Mouse (Mus musculus) embryonic facial prominence, embryonic 10.5 days (tissue): ENCODE results near the gene Krtap31-1. TPM values are rescaled to one million over a fixed set of nuclear protein-coding genes. Genes with fewer than 3 reads are reported as not detected.
"Not testable (repeated sequence)": the region's sequence is repeated elsewhere in the genome, so short reads cannot be mapped to it uniquely, and the experiment has no call there.

Source experiments
- DNase-seq: peaks from one replicate; pipeline ENCODE4 v3.0.0-alpha.2; 2017; ENCODE audit warnings: low spot score
- H3K27ac ChIP-seq: fragments of 300-500 bp; sonication (generic); replicated peaks from 2 replicates; pipeline ENCODE4 v1.5.1; 2016; ENCODE audit warnings: mild to moderate bottlenecking
- H3K27me3 ChIP-seq: fragments of 300-500 bp; sonication (generic); replicated peaks from 2 replicates; pipeline ENCODE4 v1.6.1; 2016; ENCODE audit warnings: low read depth, mild to moderate bottlenecking; ENCODE audit not compliant: poor library complexity, severe bottlenecking
- H3K36me3 ChIP-seq: fragments of 300-500 bp; sonication (generic); replicated peaks from 2 replicates; pipeline ENCODE4 v1.6.1; 2016; ENCODE audit warnings: mild to moderate bottlenecking, moderate library complexity
- H3K4me1 ChIP-seq: fragments of 300-500 bp; sonication (generic); 2 replicates; pipeline ENCODE4 v1.6.1; 2016
- H3K4me3 ChIP-seq: fragments of 300-500 bp; sonication (generic); 2 replicates; pipeline ENCODE4 v1.5.1; 2016; ENCODE audit warnings: mild to moderate bottlenecking, moderate library complexity
- H3K9me3 ChIP-seq: fragments of 300-500 bp; sonication (generic); 2 replicates; pipeline ENCODE4 v1.6.1; 2016; ENCODE audit warnings: mild to moderate bottlenecking
- WGBS: fragments of 180-500 bp; shearing (Covaris S2); methylation state at CpG from one replicate; pipeline ENCODE4 v1.1.7; 2016; 5-methylcytosine and 5-hydroxymethylcytosine counted together
- polyA plus RNA-seq: library from polyadenylated mRNA; unstranded; fragments of >200 nt; fragmentation: Nextera tagmentation; extraction: Ambion mirVana; gene quantifications from 2 replicates; pipeline ENCODE4 v1.2.1, GENCODE M21; 2016

The Krtap31-1 gene
- not detected in 2 replicates for polyA plus RNA-seq

- no peaks in the 10 kb centered on the region for H3K4me1 ChIP-seq
- H3K9me3 ChIP-seq = no peaks in the 10 kb centered on the region
- H3K4me3 ChIP-seq = no peak within 1 kb of the TSS
- no peak within 1 kb of the TSS for H3K27ac ChIP-seq
- no peak for DNase-seq
- no peaks in the 10 kb centered on the region for H3K27me3 ChIP-seq
- 88% methylated on average over 2 of the region's 2 CpGs for WGBS
- no peaks in the 10 kb centered on the region for H3K36me3 ChIP-seq
Observed at GRCm38 (mm10) chr11:99907620-99908019, at the start of gene Krtap31-1. Gene Krtap31-1 (plus strand): TSS chr11:99907920.

DNA sequence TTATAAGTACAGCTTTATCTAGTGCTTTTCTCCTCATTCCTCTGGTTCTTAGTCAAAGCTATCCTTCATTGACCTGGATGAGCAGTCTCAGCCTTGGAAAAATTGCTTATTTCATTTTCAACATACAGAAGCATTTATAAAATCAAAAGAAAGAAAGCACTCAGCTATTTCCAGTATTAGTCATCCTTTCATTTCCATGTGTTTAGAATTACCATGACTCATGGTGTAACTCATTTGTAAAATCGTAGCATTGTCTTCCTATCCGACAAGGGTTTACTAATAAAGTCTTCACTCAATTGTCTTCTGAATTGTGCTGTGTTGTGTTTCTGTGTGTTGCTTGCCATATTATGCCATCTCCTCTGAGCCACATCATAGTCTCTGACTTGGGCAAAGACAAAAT, 49.0 kb upstream of the Krtap31-1 start:
- DNase-seq = no peak
- Histone ChIP-seq H3K36me3 (no peaks in the 10 kb centered on the region), H3K9me3 (no peaks in the 10 kb centered on the region), H3K27ac (no peak overlapping the region), H3K4me3 (no peak overlapping the region), H3K27me3 (no peaks in the 10 kb centered on the region), H3K4me1 (no peaks in the 10 kb centered on the region)
- 82% methylated on average over 2 of the region's 2 CpGs for whole genome bisulfite sequencing

DNA sequence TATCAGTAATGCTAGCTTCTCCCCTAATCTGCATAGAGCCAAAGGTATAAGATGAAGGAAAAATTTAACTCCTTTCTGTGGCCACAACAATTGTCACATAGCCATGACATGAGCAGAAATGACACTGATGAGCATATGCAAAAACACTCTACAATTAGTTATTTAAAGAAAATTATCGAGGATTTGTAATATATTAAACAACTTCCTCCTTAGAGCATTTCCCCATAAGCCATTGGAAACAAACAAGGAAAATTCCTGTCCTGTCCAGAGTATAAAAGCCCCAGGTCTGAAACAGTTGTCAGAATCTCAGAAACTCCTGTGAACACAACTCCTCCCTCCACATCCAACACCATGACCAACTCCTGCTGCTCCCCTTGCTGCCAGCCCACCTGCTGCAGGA, 43.5 kb upstream of the Krtap31-1 start, which contains the start of gene Gm11559:
TSS of gene Gm11559 (plus strand) at position 301 of the 400 bp plus-strand sequence.
- H3K27me3 ChIP-seq, H3K9me3 ChIP-seq, H3K27ac ChIP-seq, H3K4me3 ChIP-seq, H3K4me1 ChIP-seq, H3K36me3 ChIP-seq, DNase-seq: not testable (repeated sequence)
- WGBS = 75% methylated on average over 1 of the region's 1 CpGs

DNA sequence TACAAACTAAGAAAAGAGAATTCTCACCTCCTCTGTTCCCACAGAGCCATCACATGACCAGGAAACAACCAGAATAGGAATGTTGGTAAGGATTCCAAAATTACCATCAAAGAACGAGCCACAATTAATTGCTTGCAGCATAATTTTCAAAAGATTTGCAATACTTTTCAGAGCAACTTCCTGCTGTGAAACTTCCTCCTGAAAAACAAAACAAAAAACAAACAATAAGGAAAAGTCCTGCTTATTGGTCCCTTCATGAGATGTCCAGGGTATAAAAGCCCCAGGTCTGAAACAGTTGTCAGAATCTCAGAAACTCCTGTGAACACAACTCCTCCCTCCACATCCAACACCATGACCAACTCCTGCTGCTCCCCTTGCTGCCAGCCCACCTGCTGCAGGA, 34.6 kb upstream of the Krtap31-1 start, which contains the start of gene Krtap9-1:
TSS of gene Krtap9-1 (plus strand) at position 301 of the 400 bp plus-strand sequence.
- DNase-seq, H3K27ac ChIP-seq, H3K36me3 ChIP-seq, H3K4me3 ChIP-seq, H3K9me3 ChIP-seq, H3K4me1 ChIP-seq, H3K27me3 ChIP-seq: not testable (repeated sequence)
- WGBS = 71% methylated on average over 1 of the region's 1 CpGs

DNA sequence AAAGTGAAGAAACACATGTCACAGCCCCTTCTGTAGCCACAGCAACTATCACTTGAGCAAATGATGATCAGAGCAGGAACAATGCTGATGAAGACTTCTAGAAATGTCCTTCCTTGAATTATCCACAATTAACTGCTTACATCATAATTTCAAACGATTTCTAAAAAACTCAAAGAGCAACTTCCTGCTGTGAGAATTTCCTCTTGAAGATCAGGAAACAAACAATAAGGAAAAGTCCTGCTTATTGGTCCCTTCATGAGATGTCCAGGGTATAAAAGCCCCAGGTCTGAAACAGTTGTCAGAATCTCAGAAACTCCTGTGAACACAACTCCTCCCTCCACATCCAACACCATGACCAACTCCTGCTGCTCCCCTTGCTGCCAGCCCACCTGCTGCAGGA, 28.8 kb upstream of the Krtap31-1 start, which contains the start of gene Gm11567:
TSS of gene Gm11567 (plus strand) at position 301 of the 400 bp plus-strand sequence.
- not testable (repeated sequence) for H3K27me3 ChIP-seq, H3K4me3 ChIP-seq, H3K9me3 ChIP-seq, H3K27ac ChIP-seq, H3K36me3 ChIP-seq, H3K4me1 ChIP-seq, DNase-seq
- 67% methylated on average over 1 of the region's 1 CpGs for WGBS

GRCm38 (mm10) chr11:99914451-99914850, 6.7 kb downstream of the Krtap31-1 start, which contains the start of gene Gm11565:
Gene Gm11565 (plus strand): TSS chr11:99914751.
- H3K4me1 ChIP-seq = no peaks in the 10 kb centered on the region
- H3K9me3 ChIP-seq = no peaks in the 10 kb centered on the region
- no peak for DNase-seq
- 89% methylated on average over 3 of the region's 3 CpGs for WGBS
- H3K4me3 ChIP-seq = no peak within 1 kb of the TSS
- no peak within 1 kb of the TSS for H3K27ac ChIP-seq
- H3K36me3 ChIP-seq = no peaks in the 10 kb centered on the region
- no peaks in the 10 kb centered on the region; the same call in 1 of the 2 replicates for H3K27me3 ChIP-seq

DNA sequence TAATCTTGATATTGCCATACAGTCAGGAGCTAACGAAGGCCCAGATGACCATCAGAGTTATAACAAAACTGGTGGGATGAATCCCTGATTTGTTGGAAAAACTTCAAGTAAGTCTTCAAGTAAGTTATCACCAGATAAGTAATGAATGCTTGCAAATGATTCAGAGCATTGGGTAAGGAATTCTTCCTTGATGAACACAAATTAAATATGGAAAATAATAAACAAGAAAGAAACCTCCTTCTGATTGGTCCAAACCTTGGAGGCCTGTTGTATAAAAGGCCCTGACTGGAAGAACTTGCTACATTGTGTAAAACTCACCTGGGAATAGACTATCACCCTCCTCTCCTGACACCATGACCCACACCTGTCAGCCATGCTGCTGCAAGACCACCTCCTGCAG, 28.3 kb downstream of the Krtap31-1 start, which contains the start of gene Krtap31-2:
TSS of gene Krtap31-2 (plus strand) at position 301 of the 400 bp plus-strand sequence.
- no peak for DNase-seq
- 85% methylated on average over 1 of the region's 1 CpGs for WGBS
- Histone ChIP-seq H3K27ac (no peak within 1 kb of the TSS), H3K9me3 (no peaks in the 10 kb centered on the region), H3K4me3 (no peak within 1 kb of the TSS), H3K27me3 (no peaks in the 10 kb centered on the region), H3K36me3 (no peaks in the 10 kb centered on the region), H3K4me1 (no peaks in the 10 kb centered on the region)

- Histone ChIP-seq H3K4me1 (no peaks in the 10 kb centered on the region), H3K27ac (no peak overlapping the region)
- WGBS = 85% methylated on average over 9 of the region's 9 CpGs
Observed at GRCm38 (mm10) chr11:99937751-99938264, 30.1 kb downstream of the Krtap31-1 start.

DNA sequence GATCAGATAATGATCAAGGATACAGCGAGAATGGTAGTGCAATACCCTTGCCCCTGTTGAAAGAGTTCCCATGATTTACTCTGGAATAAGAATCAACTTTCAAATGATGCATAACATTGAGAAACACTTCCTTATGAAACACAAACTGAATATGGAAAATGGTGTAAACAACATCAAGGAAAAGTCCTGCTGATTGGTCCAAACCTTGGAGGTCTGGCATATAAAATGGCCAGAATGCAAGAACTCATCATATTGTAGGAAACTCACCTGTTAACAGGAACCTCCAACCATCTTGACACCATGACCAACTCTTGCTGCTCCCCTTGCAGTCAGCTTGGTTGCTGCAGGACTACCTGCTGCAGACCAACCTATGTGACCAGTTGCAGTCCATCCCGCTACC, 40.5 kb downstream of the Krtap31-1 start, which contains the start of gene Krtap9-5:
TSS of gene Krtap9-5 (plus strand) at position 301 of the 400 bp plus-strand sequence.
- WGBS = 88% methylated on average over 2 of the region's 2 CpGs
- no peak within 1 kb of the TSS for H3K27ac ChIP-seq
- no peak for DNase-seq
- H3K27me3 ChIP-seq = no peaks in the 10 kb centered on the region
- H3K9me3 ChIP-seq = no peaks in the 10 kb centered on the region; the same call in 1 of the 2 replicates
- H3K36me3 ChIP-seq = no peaks in the 10 kb centered on the region
- H3K4me1 ChIP-seq = no peaks in the 10 kb centered on the region
- no peak within 1 kb of the TSS for H3K4me3 ChIP-seq

More at GRCm38 (mm10) chr11:99937751-99938264, 30.1 kb downstream of the Krtap31-1 start:
- no peak for DNase-seq
- Histone ChIP-seq H3K36me3 (no peaks in the 10 kb centered on the region), H3K27me3 (no peaks in the 10 kb centered on the region), H3K4me3 (no peak overlapping the region), H3K9me3 (no peaks in the 10 kb centered on the region)

Other genes with a start within 250 kb of the Krtap31-1 start
- not detected in 2 replicates for gene Gm11563, start 249.0 kb upstream of the Krtap31-1 start, polyA plus RNA-seq
- not detected in 2 replicates for gene Krtap4-6, start 242.0 kb upstream of the Krtap31-1 start, polyA plus RNA-seq
- gene Gm14190, start 217.2 kb upstream of the Krtap31-1 start, polyA plus RNA-seq = not detected in 2 replicates
- gene Gm14180, start 173.6 kb upstream of the Krtap31-1 start, polyA plus RNA-seq = not detected in 2 replicates
- not detected in 2 replicates for gene Gm11595, start 135.0 kb upstream of the Krtap31-1 start, polyA plus RNA-seq
- not detected in 2 replicates for gene Krtap4-8, start 127.2 kb upstream of the Krtap31-1 start, polyA plus RNA-seq
- gene Krtap4-9, start 122.7 kb upstream of the Krtap31-1 start, polyA plus RNA-seq = not detected in 2 replicates
- gene Gm11596, start 114.5 kb upstream of the Krtap31-1 start, polyA plus RNA-seq = not detected in 2 replicates
- not detected in 2 replicates for gene Gm11569, start 109.0 kb upstream of the Krtap31-1 start, polyA plus RNA-seq
- gene Gm11554, start 103.5 kb upstream of the Krtap31-1 start, polyA plus RNA-seq = not detected in 2 replicates
- not detected in 2 replicates for gene Krtap4-13, start 98.0 kb upstream of the Krtap31-1 start, polyA plus RNA-seq
- not detected in 2 replicates for gene Gm11564, start 92.3 kb upstream of the Krtap31-1 start, polyA plus RNA-seq
- gene 2300003K06Rik, start 69.9 kb upstream of the Krtap31-1 start, polyA plus RNA-seq = not detected in 2 replicates
- gene Krtap4-16, start 56.3 kb upstream of the Krtap31-1 start, polyA plus RNA-seq = not detected in 2 replicates
- not detected in 2 replicates for gene Gm11568, start 50.0 kb upstream of the Krtap31-1 start, polyA plus RNA-seq
- not detected in 2 replicates for gene Gm11559, start 43.4 kb upstream of the Krtap31-1 start, polyA plus RNA-seq
- not detected in 2 replicates for gene Krtap9-1, start 34.5 kb upstream of the Krtap31-1 start, polyA plus RNA-seq
- not detected in 2 replicates for gene Gm11567, start 28.7 kb upstream of the Krtap31-1 start, polyA plus RNA-seq
- not detected in 2 replicates for gene Gm11565, start 6.8 kb downstream of the Krtap31-1 start, polyA plus RNA-seq
- gene Krtap31-2, start 28.4 kb downstream of the Krtap31-1 start, polyA plus RNA-seq = not detected in 2 replicates
- gene Krtap9-5, start 40.6 kb downstream of the Krtap31-1 start, polyA plus RNA-seq = not detected in 2 replicates
- gene Krtap29-1, start 71.1 kb downstream of the Krtap31-1 start, polyA plus RNA-seq = not detected in 2 replicates
- gene Krtap16-1, start 78.7 kb downstream of the Krtap31-1 start, polyA plus RNA-seq = not detected in 2 replicates
- not detected in 2 replicates for gene Krtap17-1, start 86.1 kb downstream of the Krtap31-1 start, polyA plus RNA-seq
- not detected in 2 replicates for gene Krt33a, start 108.3 kb downstream of the Krtap31-1 start, polyA plus RNA-seq
- gene Krt33b, start 121.9 kb downstream of the Krtap31-1 start, polyA plus RNA-seq = not detected in 2 replicates
- gene Krt34, start 133.6 kb downstream of the Krtap31-1 start, polyA plus RNA-seq = not detected in 2 replicates
- not detected in 2 replicates for gene Krt31, start 142.6 kb downstream of the Krtap31-1 start, polyA plus RNA-seq
- not detected in 2 replicates for gene Krt32, start 180.3 kb downstream of the Krtap31-1 start, polyA plus RNA-seq
- gene Krt35, start 188.3 kb downstream of the Krtap31-1 start, polyA plus RNA-seq = not detected in 2 replicates
- gene Krt36, start 197.7 kb downstream of the Krtap31-1 start, polyA plus RNA-seq = 0.09 TPM in 1 of 2 replicates, not detected in the other
- gene Krt13, start 213.6 kb downstream of the Krtap31-1 start, polyA plus RNA-seq = not detected in 2 replicates
- 2.8 and 8.6 TPM in 2 replicates for gene Krt15, start 228.0 kb downstream of the Krtap31-1 start, polyA plus RNA-seq
- gene Krt19, start 240.7 kb downstream of the Krtap31-1 start, polyA plus RNA-seq = 16.1 and 18.2 TPM in 2 replicates